Mouse (Mus musculus): ENCODE data around the gene Gm10401.

Gm10401 gene

GRCm38 (mm10) chr5:115098195-115098594 is at the start of gene Gm10401:
Gm10401 (minus strand) TSS chr5:115098295.
- DNase-seq (ENCODE audit: low spot score), result no peak

DNA sequence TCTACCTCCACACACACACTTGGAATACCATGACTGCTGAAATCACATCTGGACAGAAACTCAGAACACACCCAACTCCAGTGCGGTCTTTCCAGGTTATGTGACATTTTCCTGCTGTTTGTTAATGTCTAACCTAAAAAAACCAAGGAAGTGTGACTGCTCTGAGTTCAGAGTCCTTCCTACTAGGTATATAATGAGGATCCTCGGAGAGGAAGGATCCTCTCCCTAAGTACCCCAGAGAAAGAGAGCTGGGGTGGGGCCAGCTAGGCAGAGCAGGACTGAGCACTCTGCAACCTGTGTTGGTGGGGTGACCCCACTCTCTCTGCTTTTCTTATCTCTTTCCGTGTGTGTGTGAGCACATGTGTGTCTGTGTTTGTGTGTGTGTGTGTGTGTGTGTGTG is 49.3 kb upstream of the Gm10401 start:
- DNase-seq (ENCODE audit: low spot score), result no peak

- DNase-seq (ENCODE audit: low spot score), result no peak
These were observed 48.6 kb upstream of the Gm10401 start for GRCm38 (mm10) chr5:115146747-115147130.

GRCm38 (mm10) chr5:115145976-115146746 is 48.1 kb upstream of the Gm10401 start:
- DNase-seq (ENCODE audit: low spot score), result no peak

GRCm38 (mm10) chr5:115145253-115145968 is 47.3 kb upstream of the Gm10401 start:
- no peak for DNase-seq (ENCODE audit: low spot score)

DNA sequence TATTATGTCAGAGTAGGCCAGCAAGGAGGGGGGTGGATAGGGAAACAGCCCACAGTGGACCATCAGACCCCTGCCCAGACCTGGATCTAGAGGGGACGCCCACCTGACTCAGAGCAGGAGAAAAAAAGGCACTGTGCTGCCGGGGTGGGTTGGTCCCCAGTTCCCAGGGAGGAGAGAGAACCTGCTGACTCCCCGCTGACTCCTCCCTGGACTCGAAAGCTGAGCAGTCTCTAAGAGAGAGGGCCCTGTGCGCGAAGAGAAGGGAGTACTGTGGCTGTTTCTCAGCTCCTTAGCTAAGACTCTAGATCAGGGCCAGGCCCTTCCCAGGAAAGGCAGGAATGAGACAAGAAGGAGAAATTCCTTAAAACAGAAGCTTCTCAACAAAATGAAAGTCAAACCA is 46.4 kb upstream of the Gm10401 start:
- DNase-seq (ENCODE audit: low spot score), result no peak

GRCm38 (mm10) chr5:115143552-115143951 is 45.5 kb upstream of the Gm10401 start:
- no peak for DNase-seq (ENCODE audit: low spot score)

DNA sequence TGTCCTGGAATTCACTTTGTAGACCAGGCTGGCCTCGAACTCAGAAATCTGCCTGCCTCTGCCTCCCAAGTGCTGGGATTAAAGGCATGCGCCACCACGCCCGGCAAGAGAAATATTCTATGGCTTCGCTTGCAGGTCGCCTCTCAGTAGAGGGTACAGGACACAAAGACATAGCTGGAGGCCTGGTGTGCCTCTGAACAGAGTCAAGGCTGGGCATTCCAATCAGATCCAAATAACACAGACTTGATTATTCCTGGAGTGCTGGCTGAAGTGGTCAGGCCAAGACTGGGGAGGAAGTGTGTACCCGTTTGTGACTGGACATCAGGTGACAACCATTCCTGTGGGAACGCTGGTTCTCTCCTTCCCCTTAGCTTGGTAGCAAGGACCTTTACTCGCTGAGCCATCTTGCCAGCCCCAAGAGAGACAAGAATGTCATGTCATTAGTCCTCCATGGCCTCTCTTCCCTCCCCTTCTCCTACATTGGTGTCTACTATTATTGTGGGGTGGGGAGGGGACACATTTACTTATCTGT is 44.1 kb upstream of the Gm10401 start:
- no peak for DNase-seq (ENCODE audit: low spot score)

DNA sequence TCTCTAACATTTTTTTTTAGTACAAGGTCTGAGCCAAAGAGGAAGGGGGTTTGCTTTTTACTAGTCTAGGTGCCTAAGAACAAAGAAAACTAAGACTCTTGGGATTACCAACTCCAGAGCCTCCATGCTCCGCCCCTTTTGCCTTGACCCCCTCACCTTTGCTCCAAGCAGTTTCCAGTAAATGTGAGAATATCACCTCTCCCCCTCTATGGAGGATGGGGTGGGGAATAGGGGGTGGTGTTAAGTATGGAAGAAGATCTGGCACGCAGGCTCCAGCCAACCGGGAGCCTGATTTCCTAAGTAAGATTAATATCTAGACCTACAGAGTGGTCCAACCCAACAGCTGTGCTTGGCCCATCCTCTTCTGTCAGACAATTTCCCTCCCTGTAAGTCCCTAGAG is 42.6 kb upstream of the Gm10401 start:
- DNase-seq (ENCODE audit: low spot score), result no peak

DNA sequence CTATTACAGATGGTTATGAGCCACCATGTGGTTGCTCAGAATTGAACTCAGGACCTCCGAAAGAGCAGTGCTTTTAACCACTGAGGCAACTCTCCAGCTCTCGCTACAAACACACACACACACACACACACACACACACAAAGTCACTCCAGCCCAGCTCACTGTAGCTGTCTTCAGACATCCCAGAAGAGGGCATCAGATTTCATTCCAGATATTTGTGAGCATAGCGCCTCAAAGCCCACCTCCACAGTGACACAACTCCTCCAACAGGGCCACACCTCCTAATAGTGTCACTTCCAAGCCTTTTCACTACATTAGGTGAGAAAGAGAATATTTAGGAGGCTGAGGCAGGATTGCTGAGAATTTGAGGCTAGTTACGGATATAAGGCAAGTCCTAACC is 41.0 kb upstream of the Gm10401 start:
- no peak for DNase-seq (ENCODE audit: low spot score)

GRCm38 (mm10) chr5:115134234-115135165 is 36.4 kb upstream of the Gm10401 start, which contains the start of gene Unc119b:
Unc119b (minus strand) TSS chr5:115134975.
- peak; percentile 91 for DNase-seq (ENCODE audit: low spot score)

GRCm38 (mm10) chr5:115133358-115134066 is 35.4 kb upstream of the Gm10401 start:
- no peak for DNase-seq (ENCODE audit: low spot score)

- no peak for DNase-seq (ENCODE audit: low spot score)
These were observed 34.4 kb upstream of the Gm10401 start for GRCm38 (mm10) chr5:115132465-115132864.

- DNase-seq (ENCODE audit: low spot score), result no peak
These were observed 31.2 kb upstream of the Gm10401 start for GRCm38 (mm10) chr5:115129328-115129727.

DNA sequence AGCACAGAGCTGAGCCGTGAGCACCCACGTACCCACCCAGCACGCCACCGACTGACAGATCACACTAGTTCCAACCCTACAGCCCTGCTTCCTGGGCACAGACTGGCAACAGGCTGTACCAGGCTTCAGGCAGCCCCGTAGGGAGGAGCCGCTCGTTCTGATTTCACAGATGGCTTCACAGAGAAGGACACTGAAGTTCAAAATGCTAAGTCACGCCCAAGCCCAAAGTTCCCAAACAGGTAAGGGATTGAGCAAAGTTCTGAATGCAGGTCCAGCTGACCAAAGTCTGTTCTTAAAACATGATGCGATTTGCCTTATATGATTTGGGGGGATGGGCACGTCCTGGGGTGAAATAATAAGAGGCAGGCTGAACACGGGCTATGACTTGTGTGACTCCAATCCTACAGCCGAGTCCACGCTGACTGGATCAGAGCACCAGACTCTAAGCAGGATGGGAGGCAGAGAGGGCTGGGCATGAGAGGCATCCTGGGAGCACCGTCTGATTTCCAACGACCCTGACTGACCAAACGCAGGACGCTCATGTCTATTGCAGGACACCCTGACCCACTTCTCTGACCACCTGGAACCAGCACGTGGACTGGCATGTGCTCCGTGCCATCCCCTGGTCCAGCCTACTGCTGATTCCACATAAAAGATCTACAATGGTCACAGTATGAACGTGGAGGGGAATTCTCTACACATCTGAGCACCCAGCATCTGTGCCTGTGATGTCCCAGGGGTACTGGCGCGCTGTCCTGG is 29.5 kb upstream of the Gm10401 start:
- DNase-seq (ENCODE audit: low spot score), result no peak

DNA sequence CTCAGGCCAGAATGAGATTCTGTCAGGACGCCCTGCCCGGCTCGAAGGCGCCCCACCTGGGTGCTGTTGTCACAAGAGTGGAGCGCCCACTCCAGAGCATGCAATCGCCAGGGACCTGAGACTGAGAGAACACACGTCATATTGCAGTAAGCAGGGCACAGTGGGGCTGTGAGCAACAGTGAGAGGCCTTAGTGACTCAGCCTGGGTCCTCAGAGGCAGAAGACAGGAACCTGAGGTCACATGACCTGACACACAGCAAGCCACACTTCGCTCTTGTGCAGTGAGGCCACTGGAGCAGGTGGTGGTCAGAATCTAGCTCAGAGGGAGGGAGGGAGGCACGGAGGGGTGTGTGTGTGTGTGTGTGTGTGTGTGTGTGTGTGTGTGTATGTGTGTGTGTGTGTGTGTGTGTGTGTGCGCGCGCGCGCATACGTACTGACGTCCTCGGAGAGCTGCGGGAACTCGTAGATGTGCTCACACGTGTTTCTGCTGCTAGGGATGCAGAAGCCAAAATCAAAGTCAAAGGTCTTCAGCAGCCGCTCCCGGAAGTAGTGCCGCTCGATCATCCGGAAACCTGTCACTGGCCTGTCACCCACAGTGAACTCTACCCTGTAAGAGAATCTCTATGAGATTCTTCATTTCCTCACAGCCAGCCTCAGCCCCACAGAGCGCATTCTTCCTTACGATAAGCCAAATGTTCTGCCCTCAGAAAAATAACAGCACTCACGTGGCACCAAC is 28.6 kb upstream of the Gm10401 start:
- no peak for DNase-seq (ENCODE audit: low spot score)

- DNase-seq (ENCODE audit: low spot score), result peak; percentile 87
These were observed 27.2 kb upstream of the Gm10401 start for GRCm38 (mm10) chr5:115125211-115125871.

DNA sequence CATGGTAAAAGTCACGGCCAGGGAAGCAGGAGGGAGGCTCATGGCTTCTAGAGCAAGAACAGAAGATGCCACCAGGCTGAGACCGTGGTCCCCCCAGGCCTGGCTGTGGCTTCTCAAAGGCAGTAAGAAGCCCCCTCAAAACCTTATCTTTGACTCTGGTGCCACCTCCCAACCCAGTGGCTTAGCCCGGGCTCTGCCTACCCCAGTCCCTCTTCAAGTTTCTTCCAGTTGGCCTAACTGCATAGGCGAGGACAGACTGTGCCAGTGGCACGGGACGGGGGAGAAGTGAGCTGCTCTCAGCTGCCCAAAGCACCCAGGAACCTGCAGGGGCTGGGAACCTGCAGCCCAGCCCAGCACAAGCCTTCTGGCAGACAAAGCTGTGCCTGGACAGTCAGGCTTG is 26.6 kb upstream of the Gm10401 start:
- no peak for DNase-seq (ENCODE audit: low spot score)

DNA sequence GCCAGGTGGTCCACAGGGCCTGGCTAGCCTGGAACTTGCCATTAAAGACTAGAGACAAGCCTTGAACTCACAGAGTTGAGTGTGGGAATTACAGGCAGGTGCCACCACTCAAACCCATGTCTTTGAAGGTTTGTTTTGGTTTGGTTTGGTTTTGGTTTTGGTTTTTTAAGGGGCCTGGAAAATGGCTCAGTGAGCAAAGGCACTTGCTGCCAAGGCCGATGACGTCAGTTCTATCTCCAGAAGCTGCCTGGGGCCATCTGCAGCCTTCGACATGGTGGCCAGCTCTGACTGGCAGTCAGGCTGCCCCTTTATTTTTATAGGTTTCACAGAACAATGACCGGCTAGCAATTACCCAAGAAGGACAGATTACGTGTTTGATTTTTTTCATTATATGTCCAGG is 22.9 kb upstream of the Gm10401 start:
- no peak for DNase-seq (ENCODE audit: low spot score)
